ENCODE assay signal across 22 mouse cellular contexts in genomic region chr8:121885433-121885832, GRCm38 (mm10). TPM values are rescaled to one million over a fixed set of nuclear protein-coding genes. Genes with fewer than 3 reads are reported as not detected.
DNase-seq lines count a peak whose midpoint lies in the region; TF ChIP-seq lines count a peak whose summit lies in the region.
"Had no signal": no experiment of that assay in that cellular context is flagged by ENCODE, and none has a peak within 500 bp of the region (broad histone marks: within the 10 kb centered on the region; RNA-seq: fewer than 3 reads in every experiment).

No protein-coding gene starts in this region.

- TF ChIP-seq EP300 in CH12.LX (IDR thresholded peaks at IDR 0.05; ENCODE audit: low read length) = no peak

- H3K9ac ChIP-seq in CH12.LX (ENCODE audit: insufficient read depth, low read depth) = no peak overlapping the region
- H3K9ac ChIP-seq: embryonic facial prominence, embryonic 13.5 days; forebrain, embryonic 12.5 days; heart, embryonic 12.5 days; intestine, embryonic 15.5 days had no signal

- 0 out of 2 replicates have a peak, but pooled peaks have one; percentile 18 for TF ChIP-seq POLR2A in CH12.LX (IDR thresholded peaks at IDR 0.05; ENCODE audit: low read depth, low read length)

- dilution Hi-C loops in CH12.LX (cut with MboI; ENCODE audit: extremely low pct_ligation_motif_present, extremely low pct_unique_long_range_greater_than_20kb, low sequenced_read_pairs) = no loop called here

- H3K9me3 ChIP-seq in CH12.LX (replicated peaks; ENCODE audit: low read length) = no peaks in the 10 kb centered on the region
- H3K9me3 ChIP-seq: embryonic facial prominence, embryonic 13.5 days; forebrain, embryonic 12.5 days; heart, embryonic 12.5 days; hindbrain, embryonic 10.5 days; intestine, embryonic 15.5 days had no signal

- TF ChIP-seq RAD21 in CH12.LX (IDR thresholded peaks at IDR 0.05; ENCODE audit: low read depth, low read length) = no peak

- DNase-seq in cerebellum, adult 9-10 months = peak; percentile 43
- no peak for DNase-seq in cerebellum, adult 11-12 months
- DNase-seq in gastrocnemius, adult 2 months = no peak
- DNase-seq in gastrocnemius, postnatal 4 days (ENCODE audit: low spot score in 2 of 2) = no peak
- peak; percentile 43 to 58 for DNase-seq in layer of hippocampus, adult 2 months (ENCODE audit: low spot score in 2 of 2)
- DNase-seq in layer of hippocampus, adult 9-10 months (ENCODE audit: low spot score) = no peak
- no peak for DNase-seq in CH12.LX (ENCODE audit: extremely low read depth)
- DNase-seq in lung, postnatal 10 days = no peak
- DNase-seq: adrenal gland, postnatal 10 days; B cell, adult 2 months; cerebellum, postnatal 25 days; gastrocnemius, postnatal 14 days had no signal

- no peak overlapping the region for H3K4me3 ChIP-seq in gastrocnemius, adult 2 months
- no peak overlapping the region for H3K4me3 ChIP-seq in layer of hippocampus, adult 2 months
- H3K4me3 ChIP-seq in CH12.LX (replicated peaks in 1 of 3; ENCODE audit: low read depth in 2 of 3, low read length in 2 of 3, poor library complexity in 1 of 3) = no peak overlapping the region
- H3K4me3 ChIP-seq: embryonic facial prominence, embryonic 13.5 days; forebrain, embryonic 12.5 days; heart, embryonic 12.5 days; hindbrain, embryonic 10.5 days; intestine, embryonic 15.5 days had no signal

- intact Hi-C loops in gastrocnemius, adult 2 months (cut with DNase I) = no loop called here

- peaks cover 18% of the 10 kb centered on the region for H3K79me2 ChIP-seq in CH12.LX (replicated peaks; ENCODE audit: control insufficient read depth, extremely low read depth, insufficient read depth, poor library complexity, severe bottlenecking)

- in situ Hi-C loops in CH12.LX (cut with MboI; ENCODE audit: low pct_ligation_motif_present, low pct_unique_long_range_greater_than_20kb, low sequenced_read_pairs) = no loop called here

- TF ChIP-seq CTCF in gastrocnemius, adult 2 months (IDR thresholded peaks at IDR 0.05) = no peak
- TF ChIP-seq CTCF in layer of hippocampus, adult 2 months (conservative IDR thresholded peaks at IDR 0.05) = no peak
- no peak for TF ChIP-seq CTCF in CH12.LX (conservative IDR thresholded peaks at IDR 0.05 in 1 of 2, IDR thresholded peaks at IDR 0.05 in 1 of 2; ENCODE audit: low read depth in 2 of 2, low read length in 2 of 2)

- no peak overlapping the region for H3K4me2 ChIP-seq in CH12.LX (ENCODE audit: insufficient read depth, low read depth, poor library complexity, severe bottlenecking)
- H3K4me2 ChIP-seq: embryonic facial prominence, embryonic 13.5 days; forebrain, embryonic 12.5 days; heart, embryonic 12.5 days; intestine, embryonic 15.5 days had no signal

- no peaks in the 10 kb centered on the region for H3K27me3 ChIP-seq in CH12.LX (replicated peaks)
- H3K27me3 ChIP-seq: embryonic facial prominence, embryonic 13.5 days; forebrain, embryonic 12.5 days; heart, embryonic 12.5 days; intestine, embryonic 15.5 days had no signal

- H3K4me1 ChIP-seq in CH12.LX (ENCODE audit: control insufficient read depth in 1 of 2, insufficient read depth in 2 of 2) = peaks cover 0 to 39% of the 10 kb centered on the region in 2 experiments; a peak in 3 of 4 replicates
- H3K4me1 ChIP-seq: embryonic facial prominence, embryonic 13.5 days; forebrain, embryonic 12.5 days; hindbrain, embryonic 10.5 days; intestine, embryonic 15.5 days had no signal

- H3K36me3 ChIP-seq in CH12.LX (replicated peaks in 1 of 2; ENCODE audit: control insufficient read depth in 1 of 2, insufficient read depth in 1 of 2, low read length in 1 of 2) = peaks cover 99 to 100% of the 10 kb centered on the region in 2 experiments

- H3K27ac ChIP-seq in gastrocnemius, adult 2 months = 0 out of 2 replicates have a peak overlapping the region, but pooled peaks have one; percentile 13
- H3K27ac ChIP-seq in layer of hippocampus, adult 2 months = peak overlapping the region; percentile 76
- H3K27ac ChIP-seq in CH12.LX (ENCODE audit: insufficient read depth, low read depth) = no peak overlapping the region
- H3K27ac ChIP-seq: embryonic facial prominence, embryonic 13.5 days; forebrain, embryonic 12.5 days; hindbrain, embryonic 10.5 days; intestine, embryonic 15.5 days had no signal

TF ChIP-seq in CH12.LX, 34 proteins besides CTCF, POLR2A, EP300 and RAD21:
- TF ChIP-seq ELF1 (IDR thresholded peaks at IDR 0.05; ENCODE audit: low read depth, low read length) = no peak
- TF ChIP-seq TBP (conservative IDR thresholded peaks at IDR 0.05; ENCODE audit: low read depth, low read length) = no peak
- no peak for TF ChIP-seq ZC3H11A (IDR thresholded peaks at IDR 0.05; ENCODE audit: low read depth, low read length)
- no peak for TF ChIP-seq ZMIZ1 (IDR thresholded peaks at IDR 0.05; ENCODE audit: low read depth, low read length)
- no peak for TF ChIP-seq HCFC1 (IDR thresholded peaks at IDR 0.05; ENCODE audit: low read depth, low read length)
- TF ChIP-seq PAX5 (IDR thresholded peaks at IDR 0.05; ENCODE audit: low read length) = no peak
- TF ChIP-seq POLR2AphosphoS2 (IDR thresholded peaks at IDR 0.05; ENCODE audit: low read depth, low read length) = no peak
- TF ChIP-seq USF1 (IDR thresholded peaks at IDR 0.05; ENCODE audit: low read depth, low read length) = no peak
- TF ChIP-seq NRF1 (IDR thresholded peaks at IDR 0.05; ENCODE audit: low read depth, low read length) = no peak
- TF ChIP-seq ZKSCAN1 (IDR thresholded peaks at IDR 0.05; ENCODE audit: borderline replicate concordance, low read depth, low read length) = no peak
- TF ChIP-seq TCF12 (IDR thresholded peaks at IDR 0.05; ENCODE audit: low read depth, low read length) = no peak
- no peak for TF ChIP-seq MAX (IDR thresholded peaks at IDR 0.05; ENCODE audit: low read length)
- TF ChIP-seq SMC3 (IDR thresholded peaks at IDR 0.05; ENCODE audit: low read depth, low read length) = no peak
- TF ChIP-seq MAFK (IDR thresholded peaks at IDR 0.05; ENCODE audit: insufficient replicate concordance, low read length) = no peak
- no peak for TF ChIP-seq CHD2 (IDR thresholded peaks at IDR 0.05; ENCODE audit: low read length)
- no peak for TF ChIP-seq BHLHE40 (IDR thresholded peaks at IDR 0.05; ENCODE audit: low read depth, low read length)
- no peak for TF ChIP-seq GABPA (IDR thresholded peaks at IDR 0.05; ENCODE audit: insufficient replicate concordance, low read depth, low read length)
- TF ChIP-seq MYC (IDR thresholded peaks at IDR 0.05; ENCODE audit: low read depth, low read length) = no peak
- TF ChIP-seq IRF4 (IDR thresholded peaks at IDR 0.05; ENCODE audit: low read depth, low read length) = no peak
- no peak for TF ChIP-seq SIN3A (IDR thresholded peaks at IDR 0.05; ENCODE audit: low read length)

RNA-seq across cellular contexts. Expression of gene Slc7a5, which starts 22.1 kb away (rescaled TPM):
- total RNA-seq in gastrocnemius, adult 2 months (2021) = 1 to 10 TPM; 1.0 to 1.3 TPM
- 10 to 100 TPM; 21.9 to 22.4 TPM for total RNA-seq in gastrocnemius, postnatal 4 days (2021)
- 10 to 100 TPM; 66.5 to 68.7 TPM for total RNA-seq in layer of hippocampus, adult 2 months (2021)
- 156 and 207 TPM in 2 replicates for total RNA-seq in CH12.LX (2012; rRNA removed)
- total RNA-seq in CH12.LX (2014; rRNA removed) = 110 and 119 TPM in 2 replicates
- 235 and 291 TPM in 2 replicates for polyA plus RNA-seq in CH12.LX (2012; ENCODE audit: insufficient read length, low read depth)

RNA-seq across cellular contexts. Expression of gene Klhdc4, which starts 56.1 kb away (rescaled TPM):
- 10 to 100 TPM; 10.1 to 13.7 TPM for total RNA-seq in gastrocnemius, adult 2 months (2021)
- total RNA-seq in gastrocnemius, postnatal 4 days (2021) = 10 to 100 TPM; 17.5 to 19.0 TPM
- total RNA-seq in layer of hippocampus, adult 2 months (2021) = 10 to 100 TPM; 28.5 to 36.2 TPM
- total RNA-seq in CH12.LX (2012; rRNA removed) (54.3 and 66.9 TPM in 2 replicates), CH12.LX (2014; rRNA removed) (35.5 and 42.4 TPM in 2 replicates)
- 51.5 and 69.7 TPM in 2 replicates for polyA plus RNA-seq in CH12.LX (2012; ENCODE audit: insufficient read length, low read depth)

RNA-seq across cellular contexts. Expression of gene Car5a, which starts 59.3 kb away (rescaled TPM):
- not detected for total RNA-seq in gastrocnemius, adult 2 months (2021)
- total RNA-seq in gastrocnemius, postnatal 4 days (2021) = under 1 TPM in 1 of 2 experiments, not detected in 1; 0.44 TPM
- not detected for total RNA-seq in layer of hippocampus, adult 2 months (2021)
- 3.1 and 9.7 TPM in 2 replicates for total RNA-seq in CH12.LX (2012; rRNA removed)
- not detected in 2 replicates for total RNA-seq in CH12.LX (2014; rRNA removed)
- 0.90 and 1.6 TPM in 2 replicates for polyA plus RNA-seq in CH12.LX (2012; ENCODE audit: insufficient read length, low read depth)
- total RNA-seq: gastrocnemius, postnatal 14 days; granulocyte monocyte progenitor cell, adult 5-6 weeks; heart, postnatal 25 days; MEL had no signal
- polyA plus RNA-seq: CD4-positive, CD25-positive, alpha-beta regulatory T cell, adult 4 months; embryonic facial prominence, embryonic 13.5 days; heart, embryonic 12.5 days; heart, embryonic 16.5 days had no signal

Comparison
In these comparisons a context has a peak if more than half of its experiments do, and no peak if none do; other contexts are left out.
1. DNase-seq: peak in cerebellum, adult 9-10 months (single experiment) and layer of hippocampus, adult 2 months (2 of 2); none in cerebellum, adult 11-12 months (single experiment), gastrocnemius, adult 2 months (single experiment), gastrocnemius, postnatal 4 days (0 of 2), layer of hippocampus, adult 9-10 months (single experiment), CH12.LX (single experiment) and lung, postnatal 10 days (single experiment).
2. RNA of gene Slc7a5, which starts 22.1 kb away (total RNA-seq): 110 to 207 TPM in CH12.LX, 66.5 to 68.7 TPM in layer of hippocampus, adult 2 months and 21.9 to 22.4 TPM in gastrocnemius, postnatal 4 days; 1.0 to 1.3 TPM in gastrocnemius, adult 2 months; every median in the first group is over 10 times any median in the second.